Mouse (Mus musculus): ENCODE data around the gene Fndc5. TPM values are rescaled to one million over a fixed set of nuclear protein-coding genes. Genes with fewer than 3 reads are reported as not detected.

Fndc5 gene
- polyA plus RNA-seq, 1 experiment from 2014 or later, result 15.4 TPM

DNA sequence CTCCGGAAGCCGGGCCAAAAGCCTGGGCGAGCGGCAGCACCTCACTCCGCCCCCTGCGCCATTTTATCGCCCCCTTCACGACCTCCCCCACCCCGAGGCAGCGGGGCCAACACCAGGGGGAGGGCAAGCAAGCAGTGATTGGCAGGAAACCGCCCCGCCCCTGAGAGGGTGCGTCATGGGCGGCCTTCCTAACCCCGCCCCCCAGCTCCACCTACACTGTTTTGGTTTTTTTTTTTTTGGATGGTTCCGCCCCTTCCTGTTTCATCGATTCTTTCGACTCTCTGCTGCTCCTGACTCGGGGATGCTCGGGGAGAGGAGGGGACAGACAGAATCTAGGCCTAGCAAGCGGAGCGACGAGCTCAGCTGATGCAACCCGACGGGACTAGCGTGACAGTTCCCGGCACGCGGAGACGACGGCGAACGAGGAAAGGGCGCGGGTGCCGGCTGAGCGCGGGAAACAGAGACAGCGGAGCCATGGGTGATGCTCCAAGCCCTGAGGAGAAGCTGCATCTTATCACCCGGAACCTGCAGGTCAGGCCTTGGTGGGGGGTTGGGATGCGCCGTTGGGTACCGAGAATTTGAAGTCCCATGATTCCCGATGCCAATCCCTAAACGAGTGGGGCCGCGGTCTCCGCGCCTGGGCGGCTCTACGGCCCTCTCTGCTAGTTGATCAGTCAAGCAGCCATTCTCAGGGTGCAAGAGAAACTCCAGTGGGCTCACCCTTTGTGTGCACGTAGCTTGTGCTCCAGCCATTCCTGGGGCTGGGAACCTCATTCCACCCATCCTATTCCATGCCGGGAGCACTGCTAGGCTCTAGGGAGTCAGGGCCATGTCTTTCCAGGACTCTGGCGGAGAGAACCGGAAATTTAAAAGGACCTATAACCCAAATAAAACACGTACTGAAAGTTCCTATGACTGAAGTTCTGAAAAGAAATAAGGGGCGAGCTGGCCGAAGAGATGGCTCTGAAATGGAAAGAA lies 53.0 kb downstream of the Fndc5 start, which contains the start of the genes S100pbp and Yars:
TSS of gene S100pbp (minus strand) at position 186 of the 978 bp plus-strand sequence.
TSS of gene Yars (plus strand) at position 219 of the 978 bp plus-strand sequence.
- Histone ChIP-seq H3K4me2 (replicated peaks) (peak within 1 kb of the TSS; percentile 86), H3K27ac (peak within 1 kb of the TSS; percentile 79), H3K9me3 (ENCODE audit: control insufficient read depth, low read length) (no peaks in the 10 kb centered on the region), H3K4me3 (replicated peaks; ENCODE audit: low read length) (peak within 1 kb of the TSS; percentile 83), H3K36me3 (replicated peaks; ENCODE audit: control insufficient read depth, insufficient read depth) (no peaks in the 10 kb centered on the region; the same call in 1 of the 2 replicates), H3K27me3 (ENCODE audit: control insufficient read depth, insufficient read depth, low read length) (no peaks in the 10 kb centered on the region), H3K4me1 (replicated peaks; ENCODE audit: control insufficient read depth, insufficient read depth, low read length) (peaks cover 23% of the 10 kb centered on the region), H3K9ac (peak within 1 kb of the TSS; percentile 79)
- DNase-seq (ENCODE audit: low spot score) (peak; percentile 97), ATAC-seq (ENCODE audit: low FRiP score) (peak; percentile 91)
- WGBS, result under 1% methylated on average over 58 of the region's 58 CpGs

DNA sequence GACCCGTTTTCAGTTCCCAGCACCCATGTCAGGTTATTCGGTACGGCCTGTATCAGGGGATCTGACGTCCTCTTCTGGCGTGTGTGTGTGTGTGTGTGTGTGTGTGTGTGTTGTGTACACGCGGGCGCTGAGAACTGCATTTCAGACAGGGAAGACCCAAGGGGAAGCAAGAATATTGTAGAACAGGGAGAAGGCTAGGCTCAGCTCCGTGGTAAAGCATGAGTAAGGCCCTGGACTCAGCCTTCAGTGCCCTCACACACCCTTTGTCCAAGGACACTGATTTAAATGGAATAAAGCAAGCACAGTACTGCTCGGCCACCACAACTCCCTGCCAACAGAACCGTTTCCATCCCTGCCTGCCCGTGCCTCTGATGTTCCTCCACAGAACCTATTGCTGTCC lies 53.7 kb downstream of the Fndc5 start:
- Histone ChIP-seq H3K27me3 (ENCODE audit: control insufficient read depth, insufficient read depth, low read length) (no peaks in the 10 kb centered on the region), H3K27ac (peak overlapping the region; percentile 79; the same call in 1 of the 2 replicates), H3K4me3 (replicated peaks; ENCODE audit: low read length) (peak overlapping the region; percentile 83), H3K4me2 (replicated peaks) (peak overlapping the region; percentile 86), H3K36me3 (replicated peaks; ENCODE audit: control insufficient read depth, insufficient read depth) (peaks cover 2% of the 10 kb centered on the region; the same call in 1 of the 2 replicates), H3K9ac (peak overlapping the region; percentile 75), H3K9me3 (ENCODE audit: control insufficient read depth, low read length) (no peaks in the 10 kb centered on the region), H3K4me1 (replicated peaks; ENCODE audit: control insufficient read depth, insufficient read depth, low read length) (peaks cover 23% of the 10 kb centered on the region)
- WGBS, result 5% methylated on average over 12 of the region's 12 CpGs
- no peak for DNase-seq (ENCODE audit: low spot score)
- no peak for ATAC-seq (ENCODE audit: low FRiP score)

GRCm38 (mm10) chr4:129191691-129192090 lies 54.9 kb downstream of the Fndc5 start:
- DNase-seq (ENCODE audit: low spot score), result no peak
- Histone ChIP-seq H3K27ac (no peak overlapping the region), H3K4me2 (replicated peaks) (no peak overlapping the region), H3K9me3 (ENCODE audit: control insufficient read depth, low read length) (no peaks in the 10 kb centered on the region), H3K4me3 (replicated peaks; ENCODE audit: low read length) (no peak overlapping the region), H3K36me3 (replicated peaks; ENCODE audit: control insufficient read depth, insufficient read depth) (peaks cover 14% of the 10 kb centered on the region), H3K27me3 (ENCODE audit: control insufficient read depth, insufficient read depth, low read length) (no peaks in the 10 kb centered on the region), H3K4me1 (replicated peaks; ENCODE audit: control insufficient read depth, insufficient read depth, low read length) (peaks cover 23% of the 10 kb centered on the region), H3K9ac (no peak overlapping the region)
- no peak for ATAC-seq (ENCODE audit: low FRiP score)
- WGBS, result 82% methylated on average over 5 of the region's 5 CpGs

Other genes with a start within 250 kb of the Fndc5 start
- 14.6 and 20.1 TPM in 2 replicates for gene Azin2, start 174.6 kb upstream of the Fndc5 start, polyA plus RNA-seq (2014; fragmentation: Nextera tagmentation; extraction: Ambion mirVana)
- 60.4 and 64.4 TPM in 2 replicates for gene Ak2, start 145.0 kb upstream of the Fndc5 start, polyA plus RNA-seq (2014; fragmentation: Nextera tagmentation; extraction: Ambion mirVana)
- 35.5 and 41.1 TPM in 2 replicates for gene Rnf19b, start 78.7 kb upstream of the Fndc5 start, polyA plus RNA-seq (2014; fragmentation: Nextera tagmentation; extraction: Ambion mirVana)
- 0.33 TPM in 1 of 2 replicates, not detected in the other for gene Tmem54, start 31.5 kb upstream of the Fndc5 start, polyA plus RNA-seq (2014; fragmentation: Nextera tagmentation; extraction: Ambion mirVana)
- 56.2 and 68.7 TPM in 2 replicates for gene Hpca, start 15.0 kb upstream of the Fndc5 start, polyA plus RNA-seq (2014; fragmentation: Nextera tagmentation; extraction: Ambion mirVana)
- gene S100pbp, start 52.7 kb downstream of the Fndc5 start, polyA plus RNA-seq (2014; fragmentation: Nextera tagmentation; extraction: Ambion mirVana), result 17.3 and 19.3 TPM in 2 replicates
- 111 and 118 TPM in 2 replicates for gene Yars, start 52.8 kb downstream of the Fndc5 start, polyA plus RNA-seq (2014; fragmentation: Nextera tagmentation; extraction: Ambion mirVana)
- 5.8 and 7.0 TPM in 2 replicates for gene C77080, start 124.4 kb downstream of the Fndc5 start, polyA plus RNA-seq (2014; fragmentation: Nextera tagmentation; extraction: Ambion mirVana)
- 1.2 and 2.2 TPM in 2 replicates for gene Sync, start 150.6 kb downstream of the Fndc5 start, polyA plus RNA-seq (2014; fragmentation: Nextera tagmentation; extraction: Ambion mirVana)
- 251 and 261 TPM in 2 replicates for gene Rbbp4, start 198.4 kb downstream of the Fndc5 start, polyA plus RNA-seq (2014; fragmentation: Nextera tagmentation; extraction: Ambion mirVana)
- 17.7 and 23.7 TPM in 2 replicates for gene Zbtb8os, start 198.7 kb downstream of the Fndc5 start, polyA plus RNA-seq (2014; fragmentation: Nextera tagmentation; extraction: Ambion mirVana)
- 11.4 and 14.6 TPM in 2 replicates for gene Zbtb8a, start 241.1 kb downstream of the Fndc5 start, polyA plus RNA-seq (2014; fragmentation: Nextera tagmentation; extraction: Ambion mirVana)